Mouse (Mus musculus): ENCODE data around the gene Emilin1. TPM values are rescaled to one million over a fixed set of nuclear protein-coding genes. Genes with fewer than 3 reads are reported as not detected.
A peak's percentile ranks its signal among the peaks of the same experiment; 100 is the strongest.

The Emilin1 gene
- polyA plus RNA-seq (2011; ENCODE audit: insufficient read depth, insufficient read length, low replicate concordance, missing spikeins) = 9.3 and 17.6 TPM in 2 replicates

DNA sequence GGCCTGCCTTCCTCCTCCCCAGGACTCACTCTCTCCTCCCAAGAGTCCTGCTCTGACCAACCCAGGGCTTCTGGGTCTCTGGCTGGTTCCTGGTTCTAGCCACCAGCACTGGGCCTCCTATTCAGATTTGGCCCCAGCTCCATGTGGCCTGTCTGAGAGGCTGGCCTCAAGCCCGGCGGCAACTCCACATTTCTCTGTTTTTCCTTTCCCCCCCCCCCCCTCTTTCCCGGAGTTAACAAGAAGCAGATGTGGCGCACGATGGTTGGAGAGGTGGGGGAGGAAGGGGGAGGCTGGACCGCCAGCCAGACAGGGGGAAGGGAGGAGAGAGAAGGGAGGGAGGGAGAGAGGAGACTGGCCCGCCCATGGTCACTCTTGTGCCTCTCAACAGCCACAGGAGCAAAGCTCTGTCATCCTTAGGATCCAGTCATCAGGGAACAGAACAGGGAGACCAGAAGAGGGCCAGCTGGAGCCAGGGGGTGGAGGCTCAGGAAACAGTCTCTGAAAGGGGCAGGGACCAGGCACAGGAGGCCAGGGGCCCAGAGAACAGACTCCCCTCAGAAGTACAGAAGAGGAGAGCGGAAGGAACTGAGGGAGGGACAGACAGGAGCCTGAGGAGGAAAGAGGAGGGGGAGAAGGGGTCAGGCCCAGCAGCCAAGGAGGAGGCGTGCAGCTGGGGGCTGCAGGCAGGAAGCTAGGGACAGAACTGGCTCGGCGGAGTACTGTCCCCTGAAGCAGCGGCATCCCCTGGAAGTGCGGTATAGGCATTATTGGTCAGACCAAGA is at the start of gene Emilin1:
Gene Emilin1, plus strand, starts transcription at position 343 of the 782 bp plus-strand sequence.
- Histone ChIP-seq H3K4me3 (replicated peaks; ENCODE audit: control insufficient read depth, low read depth, low read length) (peak within 1 kb of the TSS; percentile 38), H3K27ac (ENCODE audit: control insufficient read depth, insufficient read depth, low read depth, low read length, poor library complexity) (peak within 1 kb of the TSS; percentile 58), H3K4me1 (ENCODE audit: control insufficient read depth, insufficient read depth, low read length) (peaks cover 5% of the 10 kb centered on the region)
- no peak for TF ChIP-seq CTCF (IDR thresholded peaks at IDR 0.05; ENCODE audit: control insufficient read depth, insufficient read depth, low read length)
- TF ChIP-seq POLR2A (IDR thresholded peaks at IDR 0.05; ENCODE audit: borderline replicate concordance, control insufficient read depth, low read depth, low read length) = 0 out of 2 replicates have a peak, but pooled peaks have one; percentile 22
- WGBS = 8% methylated on average over 13 of the region's 13 CpGs

DNA sequence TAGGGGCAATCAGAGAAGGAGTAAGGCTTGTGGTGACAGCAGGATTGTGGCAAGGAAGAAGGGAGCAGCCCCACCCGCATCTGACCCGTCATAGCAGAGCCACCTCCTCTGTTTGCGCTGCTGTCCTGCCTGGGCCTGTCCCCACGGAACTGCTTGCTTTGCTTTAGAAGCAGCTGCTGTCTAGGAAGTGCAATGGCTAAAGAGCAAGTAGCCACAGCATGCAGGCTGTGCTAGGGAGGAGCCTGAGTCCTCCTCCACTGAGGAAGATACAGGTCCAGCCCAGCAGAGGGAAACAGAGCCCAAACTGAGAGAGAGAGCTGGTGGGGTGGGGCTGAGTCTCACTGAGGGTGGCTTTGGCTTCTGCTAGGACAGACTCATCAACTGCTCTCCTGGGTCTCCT is 49.4 kb upstream of the Emilin1 start:
- WGBS = 59% methylated on average over 4 of the region's 4 CpGs
- peaks cover 1% of the 10 kb centered on the region for H3K4me1 ChIP-seq (ENCODE audit: control insufficient read depth, insufficient read depth, low read length)
- no peak for TF ChIP-seq CTCF (IDR thresholded peaks at IDR 0.05; ENCODE audit: control insufficient read depth, insufficient read depth, low read length)
- no peak for TF ChIP-seq POLR2A (IDR thresholded peaks at IDR 0.05; ENCODE audit: borderline replicate concordance, control insufficient read depth, low read depth, low read length)
- H3K4me3 ChIP-seq (replicated peaks; ENCODE audit: control insufficient read depth, low read depth, low read length) = no peak overlapping the region
- no peak overlapping the region for H3K27ac ChIP-seq (ENCODE audit: control insufficient read depth, insufficient read depth, low read depth, low read length, poor library complexity)

DNA sequence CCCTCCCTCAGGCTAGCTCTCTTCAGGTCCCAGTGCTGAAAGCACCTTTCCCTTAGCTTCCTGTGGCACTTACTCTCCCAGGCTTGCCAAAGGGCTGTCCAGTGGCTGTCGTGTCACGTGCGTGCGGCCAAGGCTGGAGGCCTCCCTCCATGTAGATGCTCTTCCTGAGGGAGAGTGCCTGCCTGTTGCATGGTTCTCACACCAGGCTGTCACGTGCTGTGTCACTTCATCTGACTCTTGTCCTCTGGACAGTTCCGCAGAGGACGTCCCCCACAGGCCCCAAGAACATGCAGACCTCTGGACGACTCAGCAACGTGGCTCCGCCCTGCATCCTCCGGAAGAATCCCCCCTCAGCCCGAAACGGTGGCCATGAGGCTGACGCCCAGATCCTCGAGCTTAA is 48.9 kb upstream of the Emilin1 start:
- no peak overlapping the region for H3K4me3 ChIP-seq (replicated peaks; ENCODE audit: control insufficient read depth, low read depth, low read length)
- 76% methylated on average over 15 of the region's 15 CpGs for WGBS
- H3K4me1 ChIP-seq (ENCODE audit: control insufficient read depth, insufficient read depth, low read length) = peaks cover 1% of the 10 kb centered on the region
- TF ChIP-seq POLR2A (IDR thresholded peaks at IDR 0.05; ENCODE audit: borderline replicate concordance, control insufficient read depth, low read depth, low read length) (no peak), CTCF (IDR thresholded peaks at IDR 0.05; ENCODE audit: control insufficient read depth, insufficient read depth, low read length) (no peak)
- no peak overlapping the region for H3K27ac ChIP-seq (ENCODE audit: control insufficient read depth, insufficient read depth, low read depth, low read length, poor library complexity)

DNA sequence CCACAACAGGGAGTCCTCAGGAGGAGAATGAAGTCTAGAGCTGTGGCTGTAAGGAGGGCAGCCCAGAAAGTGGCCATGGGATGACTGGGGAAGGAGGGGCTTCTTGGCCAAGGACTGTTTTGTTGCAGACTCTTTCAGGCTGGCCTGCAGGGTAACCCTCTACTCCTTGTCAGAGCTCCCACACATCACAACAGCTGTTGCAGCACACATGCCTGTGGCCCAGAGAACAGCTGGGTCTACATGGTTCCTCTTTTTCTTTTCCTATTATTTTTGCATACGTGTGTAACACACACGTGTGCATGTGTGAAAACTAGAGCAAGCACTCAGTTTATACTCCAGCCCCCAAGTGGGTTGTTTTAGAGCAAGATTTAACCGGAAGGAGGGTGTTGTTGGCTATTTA is 46.3 kb upstream of the Emilin1 start:
- no peak for TF ChIP-seq CTCF (IDR thresholded peaks at IDR 0.05; ENCODE audit: control insufficient read depth, insufficient read depth, low read length)
- TF ChIP-seq POLR2A (IDR thresholded peaks at IDR 0.05; ENCODE audit: borderline replicate concordance, control insufficient read depth, low read depth, low read length) = no peak
- Histone ChIP-seq H3K4me1 (ENCODE audit: control insufficient read depth, insufficient read depth, low read length) (peaks cover 1% of the 10 kb centered on the region), H3K27ac (ENCODE audit: control insufficient read depth, insufficient read depth, low read depth, low read length, poor library complexity) (peak overlapping the region; percentile 61; the same call in 1 of the 2 replicates), H3K4me3 (replicated peaks; ENCODE audit: control insufficient read depth, low read depth, low read length) (no peak overlapping the region)
- whole genome bisulfite sequencing = 35% methylated on average over 3 of the region's 3 CpGs

DNA sequence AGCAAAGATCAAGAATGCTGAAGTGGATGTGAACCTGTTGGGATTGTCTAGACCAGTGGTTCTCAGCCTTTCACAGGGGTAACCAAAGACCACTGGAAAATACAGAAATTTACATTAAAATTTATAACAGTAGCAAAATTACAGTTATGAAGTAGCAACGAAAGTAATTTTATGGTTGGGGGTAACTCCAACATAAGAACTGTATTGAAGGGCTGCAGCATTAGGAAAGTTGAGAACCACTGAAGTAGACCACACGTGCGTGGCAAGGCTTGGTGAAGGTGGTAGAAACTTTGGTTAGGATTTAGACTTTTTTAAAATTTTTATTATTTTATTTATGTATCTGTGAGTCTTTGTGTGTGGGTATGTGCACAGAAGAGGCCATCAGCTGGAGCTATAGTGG is 45.5 kb upstream of the Emilin1 start, which contains the start of gene Tmem214:
Gene Tmem214, plus strand, starts transcription at position 301 of the 400 bp plus-strand sequence.
- peaks cover 1% of the 10 kb centered on the region for H3K4me1 ChIP-seq (ENCODE audit: control insufficient read depth, insufficient read depth, low read length)
- WGBS = 91% methylated on average over 3 of the region's 3 CpGs
- TF ChIP-seq POLR2A (IDR thresholded peaks at IDR 0.05; ENCODE audit: borderline replicate concordance, control insufficient read depth, low read depth, low read length) = no peak
- TF ChIP-seq CTCF (IDR thresholded peaks at IDR 0.05; ENCODE audit: control insufficient read depth, insufficient read depth, low read length) = no peak
- H3K27ac ChIP-seq (ENCODE audit: control insufficient read depth, insufficient read depth, low read depth, low read length, poor library complexity) = peak within 1 kb of the TSS; percentile 61; the same call in 1 of the 2 replicates
- H3K4me3 ChIP-seq (replicated peaks; ENCODE audit: control insufficient read depth, low read depth, low read length) = no peak within 1 kb of the TSS

DNA sequence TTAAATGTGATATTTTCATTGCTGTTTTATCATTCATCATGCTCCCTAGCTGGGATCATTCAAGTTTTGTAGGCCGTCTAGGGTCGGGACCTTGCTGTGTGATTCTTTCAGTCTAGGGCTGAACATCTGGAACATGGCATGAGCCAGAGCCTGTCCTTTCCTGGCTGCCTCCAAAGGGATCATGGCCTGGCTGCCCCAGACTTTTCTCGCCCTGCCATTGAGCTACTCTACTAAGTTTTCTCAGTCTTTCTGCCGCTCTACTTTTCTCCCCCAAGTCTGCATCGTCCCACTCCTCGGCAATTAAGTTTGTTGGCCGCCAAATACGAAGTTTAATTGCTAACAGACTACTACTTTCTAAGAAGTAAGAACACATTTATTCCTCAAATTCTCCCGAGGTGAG is 44.2 kb upstream of the Emilin1 start:
- Histone ChIP-seq H3K4me1 (ENCODE audit: control insufficient read depth, insufficient read depth, low read length) (peaks cover 1% of the 10 kb centered on the region), H3K4me3 (replicated peaks; ENCODE audit: control insufficient read depth, low read depth, low read length) (peak overlapping the region; percentile 78), H3K27ac (ENCODE audit: control insufficient read depth, insufficient read depth, low read depth, low read length, poor library complexity) (no peak overlapping the region)
- WGBS = 27% methylated on average over 9 of the region's 9 CpGs
- TF ChIP-seq CTCF (IDR thresholded peaks at IDR 0.05; ENCODE audit: control insufficient read depth, insufficient read depth, low read length) (no peak), POLR2A (IDR thresholded peaks at IDR 0.05; ENCODE audit: borderline replicate concordance, control insufficient read depth, low read depth, low read length) (no peak)

DNA sequence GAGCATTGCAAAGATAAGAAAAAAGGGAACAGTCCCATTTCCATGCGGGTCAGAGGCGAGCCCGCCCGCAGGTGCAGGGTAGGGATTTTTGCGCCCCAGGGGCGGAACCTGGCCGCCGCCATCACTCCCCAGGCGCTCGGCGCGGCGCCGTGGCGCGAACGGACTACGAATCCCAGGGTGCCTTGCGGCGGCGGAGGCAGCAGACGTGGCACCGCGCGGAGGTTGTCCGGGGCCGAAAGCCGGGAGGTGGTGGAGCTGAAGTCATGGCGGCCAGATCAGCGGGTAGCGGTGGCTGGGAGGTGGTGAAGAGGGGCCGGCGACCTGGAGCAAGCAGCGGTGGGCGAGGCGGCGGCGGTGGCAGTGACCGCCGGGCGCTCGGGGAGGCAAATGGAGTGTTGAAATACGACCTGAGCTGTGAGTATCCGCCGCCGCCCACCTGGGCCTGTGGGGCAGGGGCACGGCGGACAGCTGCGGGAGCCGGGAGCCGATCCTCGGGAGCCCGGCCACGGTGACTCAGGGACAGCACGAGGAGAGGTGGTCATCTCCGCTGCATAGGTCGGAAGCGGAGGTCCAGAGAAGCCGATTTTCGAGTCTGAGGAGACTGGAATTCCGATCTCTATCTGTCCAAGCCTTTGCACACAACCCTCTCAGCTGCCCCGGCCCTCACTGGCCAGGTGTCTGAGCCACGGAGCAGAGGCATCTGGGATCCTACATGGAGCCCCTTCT is 43.6 kb upstream of the Emilin1 start:
- Histone ChIP-seq H3K27ac (ENCODE audit: control insufficient read depth, insufficient read depth, low read depth, low read length, poor library complexity) (peak overlapping the region; percentile 60; the same call in 1 of the 2 replicates), H3K4me1 (ENCODE audit: control insufficient read depth, insufficient read depth, low read length) (no peaks in the 10 kb centered on the region; the same call in 1 of the 2 replicates), H3K4me3 (replicated peaks; ENCODE audit: control insufficient read depth, low read depth, low read length) (peak overlapping the region; percentile 78)
- TF ChIP-seq CTCF (IDR thresholded peaks at IDR 0.05; ENCODE audit: control insufficient read depth, insufficient read depth, low read length) (peak; percentile 8; the same call in 1 of the 2 replicates), POLR2A (IDR thresholded peaks at IDR 0.05; ENCODE audit: borderline replicate concordance, control insufficient read depth, low read depth, low read length) (peak; percentile 88; the same call in 1 of the 2 replicates)
- WGBS = under 1% methylated on average over 63 of the region's 63 CpGs

DNA sequence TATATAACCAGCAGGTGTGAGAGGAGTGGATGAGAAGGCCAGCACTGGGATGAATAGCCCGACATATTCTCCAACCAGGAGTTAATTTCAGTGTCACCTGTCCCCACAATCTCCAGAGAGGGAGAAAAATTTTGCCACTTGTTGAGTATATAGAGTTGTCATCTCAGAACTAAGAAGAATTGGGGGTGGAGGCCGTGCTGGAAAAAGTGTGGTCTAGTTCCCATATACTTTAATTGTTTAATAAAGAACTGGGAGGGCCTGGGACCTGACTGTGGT is 43.1 kb upstream of the Emilin1 start:
- Histone ChIP-seq H3K4me3 (replicated peaks; ENCODE audit: control insufficient read depth, low read depth, low read length) (peak overlapping the region; percentile 78), H3K4me1 (ENCODE audit: control insufficient read depth, insufficient read depth, low read length) (no peaks in the 10 kb centered on the region; the same call in 1 of the 2 replicates), H3K27ac (ENCODE audit: control insufficient read depth, insufficient read depth, low read depth, low read length, poor library complexity) (no peak overlapping the region; the same call in 1 of the 2 replicates)
- no peak for TF ChIP-seq POLR2A (IDR thresholded peaks at IDR 0.05; ENCODE audit: borderline replicate concordance, control insufficient read depth, low read depth, low read length)
- no peak for TF ChIP-seq CTCF (IDR thresholded peaks at IDR 0.05; ENCODE audit: control insufficient read depth, insufficient read depth, low read length)
- 20% methylated on average over 2 of the region's 2 CpGs for WGBS
